7 mouse cellular contexts compared by ENCODE assay signal in genomic region chr14:53665681-53666080, GRCm38 (mm10).
A peak's percentile ranks its signal among the peaks of the same experiment; 100 is the strongest.
DNase-seq lines count a peak whose midpoint lies in the region; TF ChIP-seq lines count a peak whose summit lies in the region.
"Not testable (repeated sequence)": the region's sequence is repeated elsewhere in the genome, so short reads cannot be mapped to it uniquely, and the experiment has no call there.

No protein-coding gene starts in this region.

- 12% methylated on average over 2 of the region's 2 CpGs for WGBS in liver, adult 2 months
- 14% methylated on average over 2 of the region's 2 CpGs for WGBS in spleen, adult 2 months

- not testable (repeated sequence) for H3K27me3 ChIP-seq in liver, adult 2 months (ENCODE audit: control insufficient read depth, insufficient read depth, low read length); spleen, adult 2 months (ENCODE audit: control insufficient read depth, insufficient read depth, low read length)

- not testable (repeated sequence) for H3K79me2 ChIP-seq in liver, adult 2 months (ENCODE audit: control insufficient read depth, insufficient read depth, low read length)

- H3K4me1 ChIP-seq in liver, adult 2 months (ENCODE audit: control insufficient read depth, insufficient read depth, low read length); spleen, adult 2 months (ENCODE audit: control insufficient read depth, insufficient read depth, insufficient read length): not testable (repeated sequence)

- not testable (repeated sequence) for H3K9ac ChIP-seq in liver, adult 2 months (ENCODE audit: low read depth, low read length)

- peak; percentile 6 for DNase-seq in adrenal gland, postnatal 14 days
- DNase-seq in embryo, embryonic 9.5 days (ENCODE audit: extremely low spot score) = peak; percentile 17
- peak; percentile 9 for DNase-seq in heart, postnatal 4 days
- DNase-seq in kidney, postnatal 14 days = peak; percentile 1
- peak; percentile 6 for DNase-seq in liver, adult 2 months (ENCODE audit: extremely low read depth, low read depth, low spot score)
- DNase-seq in naive thymus-derived CD4-positive, alpha-beta T cell, adult 2 months (ENCODE audit: low read depth) = peak; percentile 58
- DNase-seq in spleen, adult 2 months (ENCODE audit: low read depth in 1 of 2, low spot score in 2 of 2) = not testable (repeated sequence)

- not testable (repeated sequence) for H3K36me3 ChIP-seq in liver, adult 2 months (ENCODE audit: control insufficient read depth, insufficient read depth, low read length); spleen, adult 2 months (ENCODE audit: control insufficient read depth, insufficient read depth, low read length)

- TF ChIP-seq POLR2A in liver, adult 2 months (IDR thresholded peaks at IDR 0.05; ENCODE audit: extremely low read depth, insufficient read depth, low read length); spleen, adult 2 months (IDR thresholded peaks at IDR 0.05; ENCODE audit: low read depth, low read length): not testable (repeated sequence)

- not testable (repeated sequence) for H3K4me3 ChIP-seq in liver, adult 2 months (ENCODE audit: insufficient read depth, low read depth, low read length); spleen, adult 2 months (ENCODE audit: extremely low read depth, insufficient read depth, insufficient read length)

- peak; percentile 60 for TF ChIP-seq CTCF in liver, adult 2 months (IDR thresholded peaks at IDR 0.05; ENCODE audit: low read depth, low read length)
- peak; percentile 12; the same call in 1 of the 2 replicates for TF ChIP-seq CTCF in spleen, adult 2 months (IDR thresholded peaks at IDR 0.05; ENCODE audit: extremely low read depth, insufficient read depth, insufficient read length, insufficient replicate concordance)

- H3K27ac ChIP-seq in liver, adult 2 months (replicated peaks; ENCODE audit: insufficient read depth, low read depth, low read length); spleen, adult 2 months (ENCODE audit: insufficient read depth, low read length): not testable (repeated sequence)
